Mouse (Mus musculus) small intestine, adult 2 months (tissue): ENCODE results near the gene Gm42878.

Experiments
- CTCF ChIP-seq: fragments of 200-500 bp; IDR thresholded peaks from 2 replicates; pipeline ENCODE4 v1.5.1; 2012; ENCODE audit warnings: low read depth, mild to moderate bottlenecking, control low read depth, inconsistent platforms, low read length, moderate library complexity, mixed read lengths; ENCODE audit not compliant: insufficient replicate concordance, insufficient read length; ENCODE audit errors: extremely low read depth
- POLR2A ChIP-seq: fragments of 200-500 bp; IDR thresholded peaks from 2 replicates; pipeline ENCODE4 v1.6.1; 2012; ENCODE audit warnings: low read depth, mild to moderate bottlenecking, control low read depth, inconsistent platforms, low read length, moderate library complexity

- TF ChIP-seq CTCF (no peak), POLR2A (no peak)
Measured at GRCm38 (mm10) chr5:121574145-121574544, 28.9 kb upstream of the Gm42878 start.
